Mouse (Mus musculus): ENCODE measurements around the gene Gnb4.

The Gnb4 gene

DNA sequence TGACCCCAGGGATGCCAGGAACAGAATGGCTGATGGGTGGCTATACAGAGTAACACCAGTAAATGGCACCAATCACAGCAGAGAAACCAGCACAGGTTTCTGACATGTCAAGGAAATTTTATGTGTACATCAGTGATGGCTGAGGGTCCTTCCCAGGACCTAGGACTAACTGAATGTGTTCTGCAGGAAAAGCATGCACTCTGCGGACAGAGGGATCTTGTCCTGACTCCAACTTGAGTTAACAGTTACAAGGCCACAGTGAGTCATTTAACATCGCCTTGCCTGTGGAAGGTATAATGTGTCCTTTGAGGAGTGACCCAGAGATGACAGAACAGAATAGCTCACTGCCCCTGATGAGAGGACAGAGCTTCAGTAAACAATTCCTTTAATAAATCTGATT lies 1.6 kb downstream of the Gnb4 start:
- no peak for DNase-seq (ENCODE audit: low spot score in 2 of 2)

DNA sequence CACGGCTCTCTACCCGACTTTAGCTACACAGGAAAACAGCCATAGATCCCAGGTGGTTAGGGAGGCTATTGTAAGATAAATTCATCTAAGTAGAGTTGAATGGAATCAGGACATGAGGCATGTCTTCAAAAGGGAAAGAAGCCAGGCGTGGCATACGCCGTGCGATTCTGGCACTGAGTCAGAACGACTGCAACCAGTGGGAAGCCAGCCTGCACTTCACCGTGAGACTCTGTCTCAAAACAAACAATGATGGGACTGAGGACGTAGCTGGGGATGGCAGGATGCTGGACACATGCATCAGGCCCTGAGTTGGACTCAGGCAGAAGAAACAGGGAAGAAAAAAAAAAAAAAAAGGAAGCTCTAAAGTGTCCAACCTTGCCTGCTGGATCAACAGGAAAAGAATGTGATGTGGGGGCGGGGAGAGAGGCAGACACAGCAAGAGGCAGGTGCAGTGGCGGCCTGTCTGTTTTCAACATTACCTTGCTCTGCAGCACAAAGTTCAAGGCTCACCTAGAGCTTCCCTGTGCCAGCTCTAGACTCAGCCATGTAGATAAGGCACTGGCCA lies 4.7 kb downstream of the Gnb4 start:
- DNase-seq (ENCODE audit: low spot score in 2 of 2), result no peak

DNA sequence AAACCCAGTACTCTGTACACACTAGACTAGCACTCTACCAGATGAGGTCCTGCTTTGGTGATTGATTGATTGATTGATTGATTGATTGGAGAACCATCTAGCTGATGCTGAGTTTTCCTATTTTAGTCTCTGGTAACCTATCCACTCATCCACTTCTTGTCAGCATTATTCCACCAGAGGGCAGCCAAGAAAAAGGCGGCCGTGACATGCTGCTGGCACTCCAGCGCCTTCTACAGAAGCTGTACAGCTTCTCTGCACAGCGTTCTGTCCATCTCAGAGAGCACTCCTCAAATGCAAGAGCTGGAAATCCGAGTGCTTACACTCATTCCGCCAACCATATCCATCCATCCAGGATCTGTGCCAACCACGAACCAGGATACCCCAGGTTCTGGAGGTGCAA lies 5.8 kb downstream of the Gnb4 start:
- peak in 1 of 2 experiments; percentile 27 for DNase-seq (ENCODE audit: low spot score in 2 of 2)

DNA sequence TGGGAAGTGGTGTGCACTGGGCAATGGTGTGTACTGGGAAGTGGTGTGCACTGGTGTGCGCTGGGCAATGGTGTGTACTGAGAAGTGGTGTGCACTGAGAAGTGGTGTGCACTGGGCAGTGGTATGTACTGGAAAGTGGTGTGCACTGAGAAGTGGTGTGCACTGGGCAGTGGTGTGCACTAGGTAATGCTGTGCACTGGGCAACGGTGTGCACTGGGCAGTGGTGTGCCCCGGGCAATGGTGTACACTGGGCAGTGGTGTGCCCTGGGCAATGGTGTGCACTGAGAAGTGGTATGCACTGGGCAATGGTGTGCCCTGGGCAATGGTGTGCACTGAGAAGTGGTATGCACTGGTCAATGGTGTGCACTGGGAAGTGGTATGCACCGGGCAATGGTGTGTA lies 7.2 kb downstream of the Gnb4 start:
- DNase-seq (ENCODE audit: low spot score in 2 of 2), result no peak

DNA sequence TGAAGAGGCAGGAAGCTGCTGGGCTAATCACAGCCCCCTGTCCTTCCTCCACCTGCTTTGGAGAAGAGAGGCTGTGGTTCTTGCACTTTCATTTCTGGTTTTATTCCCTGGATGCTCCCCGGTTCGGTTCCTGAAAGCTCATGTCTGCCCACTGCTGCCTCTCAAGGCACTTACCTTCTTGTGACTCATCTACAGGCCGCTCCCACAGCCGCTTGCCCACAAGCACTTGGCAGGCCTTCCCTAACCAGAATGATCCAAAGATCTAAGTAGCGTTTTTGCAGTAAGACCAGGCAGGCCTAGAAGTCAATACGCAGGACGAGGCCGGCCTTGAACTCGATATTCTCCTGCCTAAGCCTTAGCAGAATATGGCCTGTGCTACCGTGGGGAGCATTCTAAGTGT lies 15.3 kb downstream of the Gnb4 start:
- DNase-seq (ENCODE audit: low spot score in 2 of 2), result no peak

DNA sequence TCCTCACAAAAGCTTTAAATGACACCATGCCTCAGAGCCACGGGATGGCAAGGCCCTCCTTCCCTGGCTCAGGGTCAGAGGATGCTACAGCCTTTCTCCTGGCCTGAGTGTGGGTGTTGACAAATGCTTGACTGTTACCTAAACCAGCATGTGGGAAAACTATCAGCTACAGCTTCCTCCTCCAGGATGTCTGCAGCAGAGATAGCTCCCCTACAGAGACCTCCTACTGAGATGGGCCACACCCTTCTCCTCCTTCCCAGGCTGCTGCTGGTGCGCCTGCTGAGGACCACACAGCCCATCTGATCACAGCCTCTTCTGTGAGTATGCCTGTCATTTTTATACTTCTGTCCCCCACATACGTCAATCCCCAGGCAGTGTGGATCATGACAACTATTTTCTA lies 17.1 kb downstream of the Gnb4 start:
- no peak for DNase-seq (ENCODE audit: low spot score in 2 of 2)

DNA sequence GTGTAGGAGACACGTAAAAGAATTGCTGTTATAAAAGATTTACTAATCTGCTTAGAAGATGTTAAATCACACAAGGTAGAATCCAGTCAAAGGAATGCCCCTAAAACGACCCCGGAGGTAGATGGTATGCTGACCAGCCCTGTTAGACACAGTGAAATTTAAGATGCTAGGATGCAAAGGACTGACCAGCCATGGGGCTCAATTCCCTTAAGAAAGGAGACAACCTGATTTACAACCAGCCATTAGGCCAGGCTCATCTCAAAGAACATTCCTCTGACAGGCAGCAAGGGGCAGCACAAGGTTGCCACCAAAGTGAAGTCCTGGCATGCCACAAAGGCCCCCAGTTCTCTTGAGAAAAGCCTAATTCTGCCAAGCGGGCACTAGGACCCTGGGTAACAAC lies 21.3 kb downstream of the Gnb4 start:
- no peak for DNase-seq (ENCODE audit: low spot score in 2 of 2)

DNA sequence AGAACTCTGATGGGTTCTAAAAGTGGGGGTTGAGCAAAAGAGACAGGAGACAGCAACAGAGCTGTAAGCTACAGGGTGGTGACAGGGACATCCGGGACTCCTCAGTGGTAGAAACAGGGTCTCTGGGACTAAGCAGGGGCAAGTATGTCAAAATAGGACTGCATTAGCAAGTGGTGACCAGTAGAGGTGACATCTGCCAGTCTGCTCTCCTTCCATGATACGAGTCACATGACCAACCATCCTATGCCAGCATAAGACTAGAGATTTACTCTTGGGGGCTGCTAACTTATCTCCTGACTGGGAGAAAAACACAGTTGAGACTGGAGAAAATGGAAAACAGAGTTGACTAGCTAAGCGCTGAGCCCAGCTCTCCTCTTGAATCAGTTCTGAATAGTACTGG lies 30.1 kb downstream of the Gnb4 start:
- DNase-seq (ENCODE audit: low spot score in 2 of 2), result no peak

DNA sequence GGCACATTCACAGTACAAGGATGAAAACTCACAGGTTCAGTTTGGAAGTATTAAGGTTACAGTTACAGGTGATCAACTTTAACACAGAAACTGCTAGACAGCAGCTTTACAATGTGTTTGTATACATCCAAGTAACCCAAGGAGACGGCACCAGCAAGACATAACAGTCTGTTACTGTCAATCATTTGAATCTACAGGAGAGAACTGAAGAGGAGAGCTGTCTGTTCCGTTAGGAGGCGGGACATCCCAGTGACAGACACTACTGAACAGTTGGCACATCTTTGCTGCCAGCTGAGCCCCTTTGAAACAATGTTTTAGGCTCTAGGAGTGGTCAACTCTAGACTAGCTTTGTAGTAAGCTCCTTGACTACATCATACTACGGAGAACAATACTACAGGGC lies 32.9 kb downstream of the Gnb4 start:
- no peak for DNase-seq (ENCODE audit: low spot score in 2 of 2)

DNA sequence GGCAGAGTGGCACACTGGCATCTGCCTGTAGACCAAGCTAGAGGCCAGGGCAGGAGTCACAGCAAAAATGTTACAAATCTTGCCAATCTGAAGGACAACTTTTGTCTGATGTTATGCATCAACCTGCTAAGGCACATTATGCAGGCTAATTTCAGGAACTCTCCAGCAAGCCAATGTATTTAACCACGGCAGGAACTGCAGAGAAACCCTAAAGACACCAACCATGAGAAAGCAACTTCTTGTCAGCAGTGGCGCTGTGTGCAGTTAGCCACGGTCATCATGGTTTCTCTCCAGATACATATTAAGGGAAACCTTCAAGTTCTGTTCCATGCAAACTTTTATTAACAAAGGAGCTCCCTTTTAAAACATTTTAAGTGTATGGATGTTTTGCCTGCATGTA lies 34.5 kb downstream of the Gnb4 start:
- DNase-seq (ENCODE audit: low spot score in 2 of 2), result no peak

DNA sequence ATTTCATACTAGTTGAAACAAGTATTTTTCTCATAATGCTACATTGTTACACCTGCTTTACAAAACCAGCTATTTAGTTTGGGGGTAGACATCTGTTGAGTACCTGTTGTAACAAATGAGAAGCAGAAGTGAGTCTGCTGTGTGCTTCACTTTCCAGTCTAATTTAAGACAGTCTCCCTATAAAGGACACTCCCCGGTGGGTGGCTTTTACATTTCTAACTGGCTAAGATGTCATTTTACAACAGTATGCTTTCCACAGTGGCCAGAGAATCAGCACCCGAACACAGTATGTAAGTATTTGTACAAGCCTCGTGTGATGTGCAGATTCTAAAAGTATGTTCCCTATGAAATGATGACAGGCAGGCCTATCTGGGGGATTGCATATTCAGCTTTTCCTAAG lies 35.6 kb downstream of the Gnb4 start:
- DNase-seq (ENCODE audit: low spot score in 2 of 2), result no peak

DNA sequence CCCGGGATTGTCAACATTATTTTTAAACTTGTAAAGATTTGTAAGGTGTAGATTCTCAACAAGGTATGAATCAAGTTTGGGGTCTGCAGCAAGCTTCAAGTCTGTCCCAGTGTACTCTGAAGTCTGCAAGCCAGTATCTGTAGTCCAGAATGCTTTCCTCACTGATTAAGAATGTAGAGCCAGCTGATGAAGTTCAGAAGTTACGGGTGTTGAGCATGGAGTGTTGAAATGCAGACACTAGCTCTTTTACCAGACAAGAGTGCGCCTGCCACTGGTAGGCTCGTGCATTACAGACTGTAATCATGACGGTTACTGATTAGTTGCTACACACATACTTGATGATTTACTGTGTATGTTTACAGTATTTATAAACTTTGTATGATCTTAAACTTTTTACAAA lies 37.6 kb downstream of the Gnb4 start:
- no peak for DNase-seq (ENCODE audit: low spot score in 2 of 2)

DNA sequence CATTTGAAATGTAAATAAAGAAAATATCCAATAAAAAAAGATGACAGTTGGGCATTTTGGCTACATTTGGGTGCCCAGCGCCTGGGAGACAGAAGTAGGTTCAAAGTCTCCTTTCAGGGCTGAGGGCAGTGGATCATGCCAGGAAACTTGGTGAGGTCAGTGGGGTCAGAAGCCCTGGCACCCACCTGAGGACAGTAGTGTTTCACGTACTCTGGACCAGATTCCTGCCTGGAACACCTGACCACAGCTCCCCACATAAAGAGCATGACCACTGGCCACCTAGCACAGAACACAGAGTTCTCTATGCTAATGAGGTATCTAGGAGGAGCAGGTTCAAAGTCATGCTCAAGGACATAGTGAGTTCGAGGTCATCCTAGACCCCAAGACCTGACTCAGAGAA lies 41.2 kb downstream of the Gnb4 start:
- DNase-seq (ENCODE audit: low spot score in 2 of 2), result no peak

DNA sequence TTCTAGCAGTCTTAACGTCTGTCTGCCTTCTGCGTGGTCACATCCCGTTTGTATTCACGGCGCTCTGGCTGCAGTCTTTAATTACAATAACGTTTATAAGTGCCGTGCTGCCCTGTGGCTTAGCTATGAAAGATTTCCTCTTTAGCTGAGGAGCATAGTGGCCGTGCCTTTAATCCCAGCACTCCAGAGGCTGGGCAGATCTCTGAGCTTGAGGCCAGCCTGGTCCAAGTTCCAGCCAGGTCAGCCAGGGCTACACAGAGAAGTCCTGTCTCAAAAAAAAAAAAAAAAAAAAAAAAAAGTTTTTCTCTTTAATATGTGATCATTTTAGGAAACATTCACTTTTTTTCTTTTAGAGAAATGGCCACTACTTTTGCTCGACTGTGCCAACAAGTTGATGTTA lies 42.5 kb downstream of the Gnb4 start:
- no peak for DNase-seq (ENCODE audit: low spot score in 2 of 2)

DNA sequence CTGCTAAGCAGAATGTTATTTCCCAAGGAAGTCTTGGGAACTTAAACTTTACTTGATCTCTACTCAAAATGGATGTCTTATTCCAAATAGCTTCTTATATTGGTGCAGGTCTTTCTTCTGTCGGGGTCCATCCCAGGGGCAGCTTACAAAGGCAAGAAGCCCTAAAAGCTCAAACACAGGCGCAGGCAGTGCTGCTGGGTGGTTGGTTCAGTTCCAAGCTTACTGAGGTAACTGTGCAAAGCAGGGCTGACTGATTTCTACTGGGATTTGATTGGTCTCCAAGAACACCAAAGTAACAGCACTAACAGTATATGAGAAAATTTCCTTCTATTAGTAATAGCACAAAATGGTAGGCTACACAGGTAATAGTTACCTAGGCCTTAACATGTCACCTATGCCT lies 43.3 kb downstream of the Gnb4 start:
- no peak for DNase-seq (ENCODE audit: low spot score in 2 of 2)

DNA sequence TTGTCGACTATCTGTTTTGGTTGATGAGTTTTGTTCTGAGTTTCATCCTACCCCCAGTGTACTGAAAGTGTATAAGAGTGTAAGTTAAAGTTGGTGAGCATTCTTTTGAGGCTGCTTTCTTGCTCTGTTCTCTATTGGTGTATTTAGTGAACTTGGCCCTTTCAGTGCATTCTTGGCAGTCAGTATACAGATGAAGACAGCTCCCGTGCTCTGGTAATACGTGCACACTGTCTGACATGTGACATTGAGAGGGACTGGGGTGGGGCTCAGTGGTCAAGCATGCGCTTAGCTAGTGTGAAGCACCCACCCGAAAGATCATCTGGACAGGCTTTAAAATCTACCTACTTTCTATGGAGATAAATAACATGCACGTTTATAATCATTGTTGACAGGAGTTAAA lies 53.0 kb downstream of the Gnb4 start:
- DNase-seq (ENCODE audit: low spot score in 2 of 2), result no peak

DNA sequence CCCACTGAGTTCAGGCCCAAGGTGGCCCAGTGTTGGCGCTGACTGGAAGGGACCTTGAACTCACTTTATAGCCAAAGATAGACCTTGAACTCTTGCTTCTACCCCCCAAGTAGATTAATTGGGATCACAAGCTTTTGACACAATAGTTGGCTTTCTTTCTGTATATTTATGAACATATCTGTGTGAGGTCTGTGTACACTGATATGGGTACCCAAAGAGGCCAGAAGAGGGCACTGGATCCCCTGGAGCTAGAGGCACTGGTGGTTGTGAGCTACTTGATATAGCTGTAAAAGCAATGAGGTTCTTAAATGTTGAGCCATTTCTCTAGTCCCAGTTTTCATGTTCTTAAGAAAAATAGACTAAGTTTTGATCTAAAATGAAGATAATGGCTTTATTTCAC lies 63.3 kb downstream of the Gnb4 start:
- no peak for DNase-seq (ENCODE audit: low spot score in 2 of 2)

DNA sequence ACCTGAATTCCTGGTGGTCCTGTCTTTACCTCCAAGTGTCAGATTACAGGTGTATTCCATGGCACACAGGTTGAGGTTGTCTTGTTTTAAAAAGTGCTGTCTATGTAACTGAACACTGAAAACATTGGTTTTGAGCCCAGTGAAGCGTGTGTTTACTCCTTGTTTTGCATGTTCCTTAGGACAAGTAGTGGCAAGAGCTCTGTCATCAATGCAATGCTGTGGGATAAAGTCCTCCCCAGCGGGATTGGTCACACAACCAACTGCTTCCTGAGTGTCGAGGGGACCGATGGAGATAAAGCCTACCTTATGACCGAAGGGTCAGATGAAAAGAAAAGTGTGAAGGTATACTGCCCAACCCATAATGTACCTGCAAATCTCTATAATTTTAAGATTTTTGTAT lies 78.3 kb downstream of the Gnb4 start:
- no peak for DNase-seq (ENCODE audit: low spot score in 2 of 2)

DNA sequence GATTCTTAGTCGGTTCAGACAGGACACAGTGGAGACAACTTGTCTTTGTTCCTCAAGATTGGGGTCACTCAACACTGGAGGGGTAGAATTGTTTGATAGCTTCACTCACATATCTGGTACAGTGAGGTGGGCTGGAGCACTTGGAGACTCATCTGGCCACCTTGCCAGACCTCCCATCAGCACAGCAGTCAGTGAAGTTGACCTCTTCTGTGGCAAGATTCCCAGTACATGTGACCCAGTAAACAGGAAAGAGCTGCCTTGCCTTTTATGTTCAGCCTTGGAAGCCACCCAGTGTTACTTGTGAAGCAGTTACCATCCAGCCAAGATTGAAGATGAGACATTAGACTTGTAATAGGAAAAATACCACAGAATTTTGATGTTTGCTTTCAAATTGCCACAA lies 78.8 kb downstream of the Gnb4 start:
- peak in 1 of 2 experiments; percentile 7 for DNase-seq (ENCODE audit: low spot score in 2 of 2)

DNA sequence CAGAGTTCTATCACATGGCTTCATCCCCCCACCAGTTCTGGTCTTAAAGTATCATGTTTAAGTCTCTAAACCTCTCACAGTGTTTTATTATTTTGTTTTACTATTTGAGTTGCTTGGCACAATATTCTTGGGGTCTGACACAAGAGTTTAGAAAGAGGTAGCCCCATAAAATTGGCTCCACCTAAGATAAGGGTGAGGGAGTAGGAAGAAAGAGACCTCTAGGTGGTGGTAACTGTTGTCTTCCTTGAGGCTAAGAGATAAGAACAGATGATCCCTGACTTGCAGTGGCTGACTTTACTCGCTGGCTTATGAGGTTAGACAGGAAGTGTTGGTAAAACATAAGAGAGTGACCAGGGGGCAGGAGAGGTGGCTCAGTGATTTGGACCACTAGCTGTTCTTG lies 80.7 kb downstream of the Gnb4 start:
- no peak for DNase-seq (ENCODE audit: low spot score in 2 of 2)

All from urinary bladder, adult 18-20 months (tissue).